Mouse (Mus musculus): ENCODE results near the gene Ulk4.

DNA sequence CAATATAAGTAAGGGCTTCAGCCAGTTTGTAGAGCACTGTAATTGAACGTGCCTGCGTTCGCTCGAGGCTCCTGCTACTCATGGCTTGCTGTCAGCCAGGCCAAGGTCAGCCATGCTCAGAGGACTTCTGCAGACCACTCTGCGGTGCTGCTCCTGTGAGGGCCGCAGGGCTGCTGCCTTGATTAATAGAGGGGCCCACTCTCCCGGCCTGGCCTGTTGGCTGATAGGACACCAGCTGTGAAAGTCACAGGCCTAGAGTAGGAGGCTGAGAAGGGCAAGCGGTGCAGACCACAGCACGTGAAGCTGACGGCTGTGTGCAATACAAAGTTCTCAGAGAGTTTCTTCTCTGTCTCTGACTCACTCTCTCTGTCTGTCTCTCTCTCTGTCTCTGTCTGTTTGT, 246.0 kb downstream of the Ulk4 start:
- no peak for TF ChIP-seq CTCF (IDR thresholded peaks at IDR 0.05; ENCODE audit: extremely low read depth, insufficient read depth, low read length)
- TF ChIP-seq POLR2A (IDR thresholded peaks at IDR 0.05; ENCODE audit: extremely low read depth, insufficient read depth, low read length) = no peak
